Mouse (Mus musculus) intestine, embryonic 14.5 days (tissue): ENCODE data around the gene Tnfrsf1b. TPM values are rescaled to one million over a fixed set of nuclear protein-coding genes. Genes with fewer than 3 reads are reported as not detected.

Experiments
- ATAC-seq: fragments of 200-750 bp; cut with Nextera tagmentation; replicated peaks from 2 replicates; pipeline ENCODE4 v1.8.0; 2017; ENCODE audit warnings: low read depth, moderate number of reproducible peaks, moderate TSS enrichment, moderate library complexity; ENCODE audit not compliant: low FRiP score, low TSS enrichment
- DNase-seq: peaks from one replicate; pipeline ENCODE4 v3.0.0-alpha.2; 2018; ENCODE audit warnings: low spot score
- H3K27ac ChIP-seq: fragments of 300-500 bp; sonication (generic); 2 replicates; pipeline ENCODE4 v1.5.1; 2014; ENCODE audit warnings: low read depth, mild to moderate bottlenecking, control low read depth
- H3K27me3 ChIP-seq: fragments of 300-500 bp; sonication (generic); replicated peaks from 2 replicates; pipeline ENCODE4 v1.6.1; 2014; ENCODE audit warnings: low read length, control low read depth; ENCODE audit not compliant: control insufficient read depth, insufficient read depth
- H3K36me3 ChIP-seq: fragments of 300-500 bp; sonication (generic); 2 replicates; pipeline ENCODE4 v1.6.1; 2014; ENCODE audit warnings: low read length, control low read depth; ENCODE audit not compliant: control insufficient read depth, insufficient read depth
- H3K4me1 ChIP-seq: fragments of 300-500 bp; sonication (generic); replicated peaks from 2 replicates; pipeline ENCODE4 v1.6.1; 2014; ENCODE audit warnings: low read length, control low read depth, mixed read lengths; ENCODE audit not compliant: control insufficient read depth, insufficient read depth
- H3K4me2 ChIP-seq: fragments of 300-500 bp; sonication (generic); 2 replicates; pipeline ENCODE4 v1.6.1; 2014; ENCODE audit warnings: low read length
- H3K4me3 ChIP-seq: fragments of 300-500 bp; sonication (generic); 2 replicates; pipeline ENCODE4 v1.5.1; 2014; ENCODE audit warnings: low read depth, low read length, control low read depth, mixed read lengths
- H3K9ac ChIP-seq: fragments of 300-500 bp; sonication (generic); 2 replicates; pipeline ENCODE4 v1.6.1; 2014; ENCODE audit warnings: mild to moderate bottlenecking, low read length
- H3K9me3 ChIP-seq: fragments of 300-500 bp; sonication (generic); 2 replicates; pipeline ENCODE4 v1.6.1; 2016; ENCODE audit warnings: low read length, control low read depth; ENCODE audit not compliant: control insufficient read depth
- WGBS: fragments of 180-500 bp; shearing (Covaris S2); extraction: QIAGEN DNeasy Blood & Tissue Kit; methylation state at CpG from one replicate; pipeline ENCODE4 v1.1.7; 2014; 5-methylcytosine and 5-hydroxymethylcytosine counted together
- polyA plus RNA-seq: library from polyadenylated mRNA; unstranded; fragments of >200 nt; fragmentation: Nextera tagmentation; extraction: Ambion mirVana; gene quantifications from 2 replicates; pipeline ENCODE4 v1.2.1, GENCODE M21; 2014

The Tnfrsf1b gene
- polyA plus RNA-seq, 1 experiment from 2014 or later, result 5.7 TPM

DNA sequence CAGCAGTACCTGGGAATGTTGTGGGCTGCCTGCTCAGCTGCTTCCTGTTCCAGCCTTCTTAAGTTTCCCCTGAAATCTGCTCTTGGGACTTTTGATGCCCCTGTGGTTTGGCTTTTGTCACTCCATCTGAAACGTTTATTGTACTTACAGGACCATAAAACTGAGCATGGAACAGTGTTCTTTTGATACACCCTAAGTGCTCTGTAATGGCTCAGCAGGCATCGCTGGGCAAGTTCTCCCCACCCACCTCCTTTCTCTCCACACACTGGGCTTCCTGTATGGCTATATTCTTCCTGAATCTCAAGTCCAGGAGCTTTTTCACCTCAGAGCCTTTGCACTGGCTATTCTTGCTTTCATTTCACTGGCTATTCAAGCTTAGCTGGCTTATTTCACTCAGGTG, 18.1 kb upstream of the Tnfrsf1b start:
- Histone ChIP-seq H3K4me2 (no peak overlapping the region), H3K9ac (no peak overlapping the region), H3K36me3 (no peaks in the 10 kb centered on the region), H3K27ac (no peak overlapping the region), H3K4me3 (no peak overlapping the region), H3K4me1 (no peaks in the 10 kb centered on the region), H3K27me3 (no peaks in the 10 kb centered on the region), H3K9me3 (no peaks in the 10 kb centered on the region)
- no peak for DNase-seq
- peak; percentile 54; the same call in 1 of the 2 replicates for ATAC-seq
- WGBS, result 13% methylated on average over 2 of the region's 2 CpGs

GRCm38 (mm10) chr4:145263583-145263982, 16.9 kb upstream of the Tnfrsf1b start:
- DNase-seq (no peak), ATAC-seq (no peak)
- no peaks in the 10 kb centered on the region for H3K9me3 ChIP-seq
- 100% methylated on average over 1 of the region's 1 CpGs for WGBS
- H3K27ac ChIP-seq, result no peak overlapping the region
- no peaks in the 10 kb centered on the region for H3K4me1 ChIP-seq
- H3K4me2 ChIP-seq, result no peak overlapping the region
- no peaks in the 10 kb centered on the region for H3K27me3 ChIP-seq
- H3K4me3 ChIP-seq, result no peak overlapping the region
- no peak overlapping the region for H3K9ac ChIP-seq
- H3K36me3 ChIP-seq, result no peaks in the 10 kb centered on the region

- H3K9ac ChIP-seq, result no peak overlapping the region
- H3K27ac ChIP-seq, result no peak overlapping the region
- H3K4me2 ChIP-seq, result no peak overlapping the region
- no peak for ATAC-seq
- no peak overlapping the region for H3K4me3 ChIP-seq
- WGBS, result 74% methylated on average over 5 of the region's 5 CpGs
- no peaks in the 10 kb centered on the region for H3K27me3 ChIP-seq
- no peak for DNase-seq
- no peaks in the 10 kb centered on the region for H3K4me1 ChIP-seq
- H3K36me3 ChIP-seq, result no peaks in the 10 kb centered on the region
- H3K9me3 ChIP-seq, result no peaks in the 10 kb centered on the region
Measured at GRCm38 (mm10) chr4:145260802-145261201, 14.1 kb upstream of the Tnfrsf1b start.

DNA sequence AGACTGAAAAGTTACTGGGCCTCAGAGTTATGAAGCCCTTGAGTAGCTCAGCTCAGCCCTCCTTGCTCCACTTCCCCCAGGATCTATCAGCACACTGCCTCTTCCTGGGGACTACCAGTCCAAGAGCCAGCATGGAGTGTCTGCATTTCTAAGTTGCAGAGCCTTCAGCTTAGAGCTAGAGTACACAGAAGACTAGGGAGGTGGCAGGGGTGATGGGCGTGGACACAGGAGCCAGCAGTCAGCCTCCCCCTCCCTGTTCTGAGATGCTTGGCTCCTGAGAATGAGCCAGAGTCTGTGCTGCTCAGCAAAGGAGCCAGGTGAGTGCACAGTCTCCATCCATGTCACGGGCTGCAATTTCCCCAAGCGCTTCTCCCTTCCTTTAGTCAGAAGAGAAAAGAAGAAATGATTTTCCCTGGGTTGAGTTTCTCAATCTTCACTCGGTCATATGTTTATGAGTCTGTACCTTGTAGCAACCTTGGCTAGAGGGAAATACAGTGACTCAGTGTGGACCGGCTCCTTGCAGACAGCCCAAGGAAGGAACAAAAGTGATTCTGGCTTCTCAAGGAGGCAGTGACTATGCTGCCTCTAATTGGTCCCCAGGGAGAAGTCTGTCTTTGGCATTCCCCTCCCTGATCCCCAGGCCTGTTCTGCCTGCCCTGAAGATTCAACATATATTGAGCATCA, 11.2 kb upstream of the Tnfrsf1b start:
- no peaks in the 10 kb centered on the region for H3K9me3 ChIP-seq
- no peaks in the 10 kb centered on the region for H3K27me3 ChIP-seq
- H3K9ac ChIP-seq, result no peak overlapping the region
- H3K4me3 ChIP-seq, result no peak overlapping the region
- ATAC-seq (no peak), DNase-seq (no peak)
- H3K36me3 ChIP-seq, result no peaks in the 10 kb centered on the region
- H3K4me2 ChIP-seq, result no peak overlapping the region
- 49% methylated on average over 5 of the region's 5 CpGs for WGBS
- H3K4me1 ChIP-seq, result no peaks in the 10 kb centered on the region
- H3K27ac ChIP-seq, result no peak overlapping the region

GRCm38 (mm10) chr4:145256144-145256543, 9.5 kb upstream of the Tnfrsf1b start:
- Histone ChIP-seq H3K9ac (no peak overlapping the region), H3K36me3 (no peaks in the 10 kb centered on the region), H3K27ac (no peak overlapping the region), H3K27me3 (no peaks in the 10 kb centered on the region), H3K9me3 (no peaks in the 10 kb centered on the region), H3K4me1 (no peaks in the 10 kb centered on the region), H3K4me3 (no peak overlapping the region), H3K4me2 (no peak overlapping the region)
- DNase-seq (no peak), ATAC-seq (no peak)
- 90% methylated on average over 5 of the region's 5 CpGs for WGBS

GRCm38 (mm10) chr4:145254418-145254817, 7.7 kb upstream of the Tnfrsf1b start:
- no peak overlapping the region for H3K4me3 ChIP-seq
- H3K27me3 ChIP-seq, result no peaks in the 10 kb centered on the region
- no peak for DNase-seq
- no peak for ATAC-seq
- no peaks in the 10 kb centered on the region for H3K36me3 ChIP-seq
- no peak overlapping the region for H3K4me2 ChIP-seq
- H3K9ac ChIP-seq, result no peak overlapping the region
- H3K4me1 ChIP-seq, result no peaks in the 10 kb centered on the region
- H3K27ac ChIP-seq, result no peak overlapping the region
- no peaks in the 10 kb centered on the region for H3K9me3 ChIP-seq
- WGBS, result 42% methylated on average over 13 of the region's 13 CpGs

GRCm38 (mm10) chr4:145252611-145253010, 5.9 kb upstream of the Tnfrsf1b start:
- Histone ChIP-seq H3K27me3 (peaks cover under 1% of the 10 kb centered on the region; the same call in 1 of the 2 replicates), H3K36me3 (no peaks in the 10 kb centered on the region), H3K4me1 (no peaks in the 10 kb centered on the region), H3K4me2 (no peak overlapping the region), H3K27ac (no peak overlapping the region), H3K9ac (no peak overlapping the region), H3K9me3 (no peaks in the 10 kb centered on the region), H3K4me3 (no peak overlapping the region)
- WGBS, result 90% methylated on average over 8 of the region's 8 CpGs
- ATAC-seq, result no peak
- DNase-seq, result no peak

DNA sequence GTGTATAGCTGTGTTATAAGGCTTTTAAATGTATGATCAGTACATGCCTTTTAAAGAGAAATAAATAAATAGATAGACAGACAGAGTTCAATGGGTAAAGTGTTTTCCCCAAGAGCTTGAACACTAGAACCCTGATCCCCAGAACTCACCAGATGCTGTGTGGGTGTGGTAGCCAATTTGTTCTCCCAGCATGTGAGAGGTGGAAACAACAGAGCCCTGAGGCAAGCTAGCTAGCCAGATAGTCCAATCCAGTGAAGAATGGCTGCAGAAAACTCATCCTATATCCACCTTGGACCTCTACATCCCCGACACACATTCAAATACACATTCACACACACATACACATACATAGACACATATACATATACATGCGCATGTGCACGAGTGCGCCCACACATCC, 4.9 kb upstream of the Tnfrsf1b start:
- DNase-seq, result no peak
- Histone ChIP-seq H3K36me3 (no peaks in the 10 kb centered on the region), H3K9me3 (no peaks in the 10 kb centered on the region), H3K27me3 (peaks cover 10% of the 10 kb centered on the region), H3K4me3 (no peak overlapping the region), H3K4me2 (no peak overlapping the region), H3K4me1 (no peaks in the 10 kb centered on the region; the same call in 1 of the 2 replicates), H3K9ac (no peak overlapping the region), H3K27ac (no peak overlapping the region)
- 94% methylated on average over 4 of the region's 4 CpGs for WGBS
- ATAC-seq, result no peak

DNA sequence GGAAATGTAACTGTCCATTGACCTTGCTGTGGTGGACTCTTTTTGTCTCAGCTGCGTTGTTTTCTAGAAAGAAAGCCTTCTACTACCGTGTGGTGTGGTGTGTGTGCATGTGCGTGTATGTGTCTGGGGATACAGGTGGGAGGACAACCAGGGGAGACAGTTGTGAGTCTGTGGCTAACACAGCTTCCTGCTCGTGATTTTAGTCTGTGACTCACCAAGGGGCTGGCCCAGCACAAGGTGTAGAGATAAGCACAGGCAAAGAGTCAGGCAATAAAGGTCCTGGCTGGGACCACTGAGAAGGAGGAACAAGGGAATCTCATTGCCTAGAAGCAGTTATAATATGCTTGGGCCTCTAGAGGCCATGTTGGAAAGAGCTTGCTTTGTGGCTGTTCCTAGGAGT, 3.3 kb upstream of the Tnfrsf1b start:
- Histone ChIP-seq H3K4me3 (no peak overlapping the region), H3K9ac (no peak overlapping the region), H3K4me2 (no peak overlapping the region), H3K9me3 (no peaks in the 10 kb centered on the region), H3K27ac (no peak overlapping the region), H3K27me3 (peaks cover 23% of the 10 kb centered on the region), H3K4me1 (no peaks in the 10 kb centered on the region; the same call in 1 of the 2 replicates), H3K36me3 (no peaks in the 10 kb centered on the region)
- WGBS, result 75% methylated on average over 4 of the region's 4 CpGs
- ATAC-seq, result peak; percentile 33; the same call in 1 of the 2 replicates
- DNase-seq, result no peak
